Mouse (Mus musculus) olfactory bulb, adult 2 months (tissue): ENCODE measurements around the gene Nkg7.

Experiments used
- CTCF ChIP-seq: fragments of 200-500 bp; IDR thresholded peaks from 2 replicates; pipeline ENCODE4 v1.5.1; 2012; ENCODE audit warnings: low read depth, mild to moderate bottlenecking, low read length, moderate library complexity; ENCODE audit not compliant: insufficient read depth
- POLR2A ChIP-seq: fragments of 200-500 bp; IDR thresholded peaks from 2 replicates; pipeline ENCODE4 v1.6.1; 2012; ENCODE audit warnings: mild to moderate bottlenecking, low read depth, low read length, moderate library complexity; ENCODE audit not compliant: insufficient read depth

- TF ChIP-seq POLR2A (no peak), CTCF (no peak)
Measured at GRCm38 (mm10) chr7:43427406-43427805, 9.5 kb upstream of the Nkg7 start, which contains the start of gene Lim2.
